Mouse (Mus musculus) embryonic fibroblast, embryonic 13.5 days (primary cell): Measurements from ENCODE around the gene Gm49380.

Experiments
- CTCF ChIP-seq: IDR thresholded peaks from 2 replicates; pipeline ENCODE4 v1.5.1; 2011; ENCODE audit warnings: mild to moderate bottlenecking, control low read depth, low read length, moderate library complexity, borderline replicate concordance; ENCODE audit not compliant: insufficient read depth
- POLR2A ChIP-seq: IDR thresholded peaks from 2 replicates; pipeline ENCODE4 v1.6.1; 2011; ENCODE audit warnings: low read depth, mild to moderate bottlenecking, control low read depth, low read length, moderate library complexity

DNA sequence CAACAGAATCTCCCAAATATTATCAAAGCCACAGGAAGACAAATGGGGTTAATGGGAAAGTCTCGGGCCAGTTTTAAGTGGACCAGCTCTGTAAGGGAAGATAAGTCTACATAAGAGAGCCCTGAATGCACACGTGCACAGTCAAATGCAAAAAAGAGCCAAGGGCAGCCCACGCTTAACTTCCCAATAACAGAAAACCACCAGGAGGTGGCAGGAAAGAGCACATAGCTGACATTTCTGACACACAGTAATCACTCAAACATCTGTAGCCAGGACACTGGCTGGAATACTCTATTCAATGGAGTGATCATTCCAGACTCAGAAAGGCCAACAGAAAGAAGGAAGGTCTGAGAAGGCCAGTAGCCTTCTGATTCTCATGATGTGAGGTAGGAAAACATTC lies 34.0 kb upstream of the Gm49380 start:
- TF ChIP-seq POLR2A (no peak), CTCF (no peak)
